Mouse (Mus musculus): ENCODE data around the gene Sumo1.

DNA sequence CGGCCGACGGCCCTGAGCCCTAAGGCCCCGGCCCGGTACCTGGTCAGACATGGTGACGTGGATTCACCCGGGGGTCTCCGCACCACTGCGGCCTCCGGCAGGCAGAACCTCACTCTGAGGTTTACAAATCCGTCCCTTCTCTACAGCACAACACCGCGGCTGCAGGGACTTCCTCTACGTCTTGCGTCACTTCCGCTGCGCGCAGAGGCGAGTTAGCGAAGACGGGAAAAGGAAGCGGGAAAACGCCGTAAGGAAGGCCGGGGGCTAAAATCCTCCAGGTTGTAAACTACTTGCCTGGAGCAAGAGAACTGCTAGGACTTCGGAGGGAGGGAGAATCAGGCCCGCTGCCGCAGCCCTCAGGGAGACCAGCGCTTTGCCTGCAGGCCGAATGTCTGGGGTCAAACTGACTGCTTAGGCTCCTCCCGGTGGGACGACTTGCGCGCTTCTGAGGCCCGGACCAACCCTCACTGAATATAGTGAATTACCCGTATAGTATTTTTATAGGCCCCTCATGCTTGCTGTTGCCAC, at the start of gene Sumo1:
- TF ChIP-seq POLR2A (IDR thresholded peaks at IDR 0.05; ENCODE audit: borderline replicate concordance, insufficient read depth, low read length) (peak; percentile 91; the same call in 1 of the 2 replicates), CTCF (IDR thresholded peaks at IDR 0.05; ENCODE audit: borderline replicate concordance, insufficient read depth, low read depth, low read length) (no peak)
